Mouse (Mus musculus): ENCODE measurements around the gene Sox30. TPM values are rescaled to one million over a fixed set of nuclear protein-coding genes. Genes with fewer than 3 reads are reported as not detected.

The Sox30 gene
- total RNA-seq, 2 experiments from 2014 or later: 0.18 to 0.29 TPM

GRCm38 (mm10) chr11:46054911-46055895 is 75.1 kb downstream of the Sox30 start:
- no peak for DNase-seq (ENCODE audit: low spot score in 2 of 2)

DNA sequence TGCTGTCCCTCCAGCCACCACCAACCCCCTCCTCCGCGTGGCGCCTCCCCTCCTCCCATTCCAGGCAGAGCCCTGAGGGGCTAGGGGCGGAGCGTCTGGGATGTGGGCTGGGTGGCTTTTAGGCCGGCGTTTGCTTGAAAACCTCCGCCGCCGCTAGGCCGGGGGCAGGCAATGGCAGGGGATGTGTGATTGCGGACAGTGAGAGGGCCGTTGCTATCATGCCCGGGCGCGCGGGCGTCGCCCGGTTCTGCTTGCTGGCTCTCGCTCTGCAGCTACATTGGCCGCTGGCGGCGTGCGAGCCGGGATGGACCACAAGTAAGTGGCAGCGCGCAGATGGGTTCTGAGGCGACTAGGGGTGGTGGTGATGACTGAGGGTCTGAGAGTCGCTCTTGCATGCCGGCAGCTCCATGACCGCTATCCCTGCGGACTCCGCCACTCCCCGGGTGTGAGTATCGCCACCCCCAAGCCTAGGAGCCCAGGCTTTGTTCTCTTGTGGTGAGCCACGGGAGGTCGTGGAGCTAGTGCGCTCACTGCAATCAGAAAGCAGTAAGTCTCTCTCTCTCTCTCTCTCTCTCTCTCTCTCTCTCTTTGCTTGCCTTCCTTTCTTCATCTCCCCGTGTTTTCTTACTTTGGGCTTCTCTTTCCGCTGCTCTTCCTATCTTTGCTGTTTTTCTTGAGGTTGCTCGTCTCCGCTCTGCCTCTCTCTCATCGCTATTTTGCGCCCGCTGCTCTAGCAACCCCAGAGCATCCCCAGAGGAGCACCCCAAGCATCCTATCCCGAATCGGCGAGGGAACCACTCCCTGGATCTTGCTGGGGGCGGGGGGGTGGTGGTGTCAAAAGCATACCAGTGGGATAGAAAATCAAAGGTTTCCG is 76.0 kb downstream of the Sox30 start, which contains the start of gene Adam19:
TSS of gene Adam19 (plus strand) at position 97 of the 874 bp plus-strand sequence.
- peak; percentile 69 to 80 for DNase-seq (ENCODE audit: low spot score in 2 of 2)

GRCm38 (mm10) chr11:46056770-46057411 is 76.8 kb downstream of the Sox30 start:
- peak in 1 of 2 experiments; percentile 44 for DNase-seq (ENCODE audit: low spot score in 2 of 2)

- DNase-seq (ENCODE audit: low spot score in 2 of 2): no peak
These were observed 77.9 kb downstream of the Sox30 start for GRCm38 (mm10) chr11:46058011-46058410.

GRCm38 (mm10) chr11:46058916-46059315 is 78.8 kb downstream of the Sox30 start:
- DNase-seq (ENCODE audit: low spot score in 2 of 2): no peak

- no peak for DNase-seq (ENCODE audit: low spot score in 2 of 2)
These were observed 80.0 kb downstream of the Sox30 start for GRCm38 (mm10) chr11:46059887-46060650.

DNA sequence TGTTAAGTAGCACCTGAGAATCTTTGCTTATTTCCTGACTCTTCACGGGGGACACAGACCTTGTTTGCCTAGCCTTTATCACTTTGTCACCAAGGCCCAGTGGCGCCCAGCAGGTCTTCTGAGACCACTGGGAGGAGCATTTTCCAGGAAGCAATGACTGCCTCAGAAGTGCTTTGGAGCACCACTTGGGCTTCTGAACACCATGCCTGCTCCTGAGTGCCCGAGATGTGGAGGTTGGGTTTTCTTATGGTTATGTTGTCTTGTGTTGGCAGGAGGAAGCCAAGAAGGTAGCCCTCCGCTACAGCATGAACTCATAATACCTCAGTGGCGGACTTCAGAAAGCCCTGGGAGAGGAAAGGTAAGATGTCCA is 80.5 kb downstream of the Sox30 start:
- no peak for DNase-seq (ENCODE audit: low spot score in 2 of 2)

DNA sequence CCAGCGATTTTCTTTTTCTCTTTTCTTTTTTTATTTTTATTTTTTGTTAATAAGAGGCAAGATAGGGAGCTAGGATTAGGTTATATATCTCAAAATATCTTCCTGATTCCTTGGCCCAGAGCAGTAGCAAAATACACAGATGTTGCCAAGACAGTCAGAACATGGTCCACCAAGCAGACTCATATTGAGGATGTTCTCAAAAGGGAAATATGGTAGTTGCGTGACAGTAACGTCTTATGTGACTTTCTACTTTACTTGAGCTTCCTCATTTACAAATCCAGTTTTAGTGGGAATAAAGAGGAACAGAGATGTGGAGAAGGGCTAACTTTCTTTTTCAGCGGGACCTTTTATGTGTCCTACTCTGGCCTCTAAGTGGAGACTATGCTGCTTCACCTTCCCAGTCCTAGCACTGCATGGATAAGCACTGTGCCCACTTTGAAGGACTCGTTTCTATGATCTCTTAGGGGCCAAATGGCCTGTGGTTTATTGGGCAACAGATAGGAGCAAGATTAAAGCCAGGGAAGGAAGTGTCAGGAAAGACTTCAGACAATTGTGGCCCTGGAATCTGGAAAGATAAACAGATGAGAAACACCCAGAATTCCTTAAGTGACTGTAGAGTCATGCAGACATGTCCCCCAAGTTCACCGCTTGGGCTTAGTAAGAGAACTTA is 81.8 kb downstream of the Sox30 start:
- no peak for DNase-seq (ENCODE audit: low spot score in 2 of 2)

- no peak for DNase-seq (ENCODE audit: low spot score in 2 of 2)
These were observed 82.5 kb downstream of the Sox30 start for GRCm38 (mm10) chr11:46062569-46062968.

- DNase-seq (ENCODE audit: low spot score in 2 of 2): no peak
These were observed 83.1 kb downstream of the Sox30 start for GRCm38 (mm10) chr11:46062993-46063731.

GRCm38 (mm10) chr11:46064767-46065166 is 84.7 kb downstream of the Sox30 start:
- no peak for DNase-seq (ENCODE audit: low spot score in 2 of 2)

DNA sequence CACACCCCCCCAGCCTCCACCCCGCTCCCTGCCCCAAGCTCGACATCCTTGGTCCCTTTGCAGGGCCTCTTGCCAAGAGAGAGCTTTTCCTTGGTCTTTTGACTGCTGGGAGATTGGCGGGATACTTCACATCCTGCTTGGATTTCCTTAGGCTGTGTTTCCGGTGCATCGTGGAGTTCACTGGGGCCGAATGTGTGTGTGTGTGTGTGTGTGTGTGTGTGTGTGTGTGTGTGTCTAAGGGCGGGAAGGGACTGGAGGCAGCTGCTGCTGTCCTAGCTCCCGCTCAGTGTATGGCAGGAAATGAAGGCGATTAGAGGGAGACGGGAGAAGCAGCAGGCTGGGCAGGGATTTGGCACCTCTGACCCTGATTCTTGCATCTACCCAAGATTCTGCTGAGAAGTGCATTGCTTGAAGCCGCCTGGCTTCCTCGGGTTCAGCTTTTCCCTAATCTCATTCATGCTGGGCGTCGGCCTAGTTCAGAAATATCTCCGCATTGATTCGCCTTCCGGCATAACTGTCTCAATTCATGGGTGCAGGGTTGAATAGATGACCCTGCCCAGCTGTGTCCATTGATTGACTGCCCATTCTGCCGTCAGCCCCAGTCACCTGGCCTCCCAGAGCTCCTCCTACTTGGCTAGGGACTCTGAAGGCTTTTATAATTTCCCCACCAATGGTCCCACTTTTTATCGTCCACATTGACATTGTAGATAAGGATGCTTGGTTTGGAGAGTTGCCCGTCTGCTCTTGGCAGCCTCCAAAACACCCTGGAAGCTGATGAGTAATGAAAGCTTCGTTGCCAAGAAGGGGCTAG is 85.3 kb downstream of the Sox30 start:
- DNase-seq (ENCODE audit: low spot score in 2 of 2): no peak

Other genes starting within 250 kb of the Sox30 start
- gene Clint1, start 128.3 kb upstream of the Sox30 start, total RNA-seq (2021): 10 to 100 TPM; 39.7 to 46.6 TPM
- 100 to 1,000 TPM; 153 to 154 TPM for gene Lsm11, start 35.4 kb upstream of the Sox30 start, total RNA-seq (2021)
- 10 to 100 TPM; 12.9 to 13.5 TPM for gene Thg1l, start 24.8 kb upstream of the Sox30 start, total RNA-seq (2021)
- 1 to 10 TPM; 3.6 to 3.7 TPM for gene Gm12166, start 72.0 kb downstream of the Sox30 start, total RNA-seq (2021)
- 10 to 100 TPM; 34.4 to 36.0 TPM for gene Adam19, start 75.7 kb downstream of the Sox30 start, total RNA-seq (2021)
- under 1 TPM; 0.58 to 0.59 TPM for gene Nipal4, start 186.2 kb downstream of the Sox30 start, total RNA-seq (2021)